Mouse (Mus musculus): ENCODE measurements at regions not wholly inside any gene's neighbourhood (a gene's known extent, or its start where the extent isn't known, plus 50 kb on each side); places are given as distances from the start of the nearest gene placed in this dataset.

GRCm38 (mm10) chr13:53055697-53056096, 74.8 kb upstream of the Nfil3 start:
- Histone ChIP-seq H3K4me3 (replicated peaks) (no peak overlapping the region), H3K27me3 (peaks cover under 1% of the 10 kb centered on the region; the same call in 1 of the 2 replicates), H3K4me2 (replicated peaks) (no peak overlapping the region), H3K4me1 (peaks cover 7% of the 10 kb centered on the region), H3K9ac (no peak overlapping the region), H3K36me3 (no peaks in the 10 kb centered on the region), H3K9me3 (replicated peaks) (no peaks in the 10 kb centered on the region), H3K27ac (replicated peaks) (no peak overlapping the region)
- 73% methylated on average over 6 of the region's 6 CpGs for WGBS
- no peak for ATAC-seq (ENCODE audit: insufficient number of reproducible peaks, low FRiP score, low TSS enrichment, low read depth)

DNA sequence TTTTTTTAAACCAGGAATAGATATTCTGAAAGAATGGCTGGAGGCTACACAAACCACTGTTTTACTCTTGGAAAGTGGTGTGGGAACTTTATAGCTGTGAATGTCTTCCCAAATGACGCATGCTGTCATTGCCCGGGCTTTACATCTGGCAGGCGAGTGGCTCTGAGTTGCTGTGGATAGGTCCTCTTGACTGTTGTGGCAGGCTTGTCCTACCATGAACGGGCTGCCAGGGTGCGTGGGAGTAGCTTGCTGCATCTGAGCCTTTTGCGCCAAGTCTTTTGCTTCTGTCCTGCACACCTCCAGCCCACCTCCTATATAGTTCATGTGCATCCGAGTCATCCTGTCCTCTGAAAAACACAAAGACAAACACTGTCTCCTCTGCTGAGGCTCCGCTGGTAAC, 72.3 kb upstream of the Nfil3 start:
- 62% methylated on average over 8 of the region's 8 CpGs for WGBS
- H3K4me2 ChIP-seq (replicated peaks), result no peak overlapping the region
- no peaks in the 10 kb centered on the region for H3K36me3 ChIP-seq
- peaks cover 7% of the 10 kb centered on the region for H3K4me1 ChIP-seq
- peaks cover 3% of the 10 kb centered on the region; the same call in 1 of the 2 replicates for H3K27me3 ChIP-seq
- ATAC-seq (ENCODE audit: insufficient number of reproducible peaks, low FRiP score, low TSS enrichment, low read depth), result no peak
- no peak overlapping the region for H3K27ac ChIP-seq (replicated peaks)
- H3K9ac ChIP-seq, result no peak overlapping the region
- no peak overlapping the region for H3K4me3 ChIP-seq (replicated peaks)
- no peaks in the 10 kb centered on the region for H3K9me3 ChIP-seq (replicated peaks)

DNA sequence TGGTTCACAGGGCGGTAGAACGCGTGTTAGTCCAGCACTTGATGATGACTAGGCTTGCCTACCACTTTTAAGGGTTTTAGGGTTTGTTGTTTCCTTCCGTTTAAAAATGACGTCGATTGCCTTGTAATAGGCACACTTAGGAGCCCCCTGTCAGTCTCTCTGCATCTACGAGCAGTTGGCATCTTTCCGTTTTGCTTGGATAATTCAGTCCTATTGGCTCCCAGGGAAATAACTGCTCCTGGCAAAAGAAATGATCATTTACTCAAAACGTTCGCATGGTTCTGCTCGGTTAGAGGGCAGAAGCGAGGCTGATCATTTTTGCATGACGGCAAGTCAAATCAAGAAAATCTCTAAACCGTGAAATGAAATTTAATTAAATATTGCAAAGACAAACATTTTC, 71.9 kb upstream of the Nfil3 start:
- no peak for ATAC-seq (ENCODE audit: insufficient number of reproducible peaks, low FRiP score, low TSS enrichment, low read depth)
- Histone ChIP-seq H3K27me3 (peaks cover 3% of the 10 kb centered on the region; the same call in 1 of the 2 replicates), H3K4me2 (replicated peaks) (0 out of 2 replicates have a peak overlapping the region, but pooled peaks have one; percentile 12), H3K36me3 (no peaks in the 10 kb centered on the region), H3K27ac (replicated peaks) (no peak overlapping the region), H3K9ac (no peak overlapping the region), H3K4me3 (replicated peaks) (no peak overlapping the region), H3K9me3 (replicated peaks) (no peaks in the 10 kb centered on the region), H3K4me1 (peaks cover 7% of the 10 kb centered on the region)
- 51% methylated on average over 14 of the region's 14 CpGs for WGBS

GRCm38 (mm10) chr13:53052188-53052587, 71.3 kb upstream of the Nfil3 start:
- Histone ChIP-seq H3K27ac (replicated peaks) (no peak overlapping the region), H3K27me3 (peaks cover 3% of the 10 kb centered on the region; the same call in 1 of the 2 replicates), H3K9me3 (replicated peaks) (no peaks in the 10 kb centered on the region), H3K4me2 (replicated peaks) (no peak overlapping the region), H3K4me3 (replicated peaks) (no peak overlapping the region), H3K4me1 (peaks cover 7% of the 10 kb centered on the region), H3K9ac (no peak overlapping the region), H3K36me3 (no peaks in the 10 kb centered on the region)
- 52% methylated on average over 10 of the region's 10 CpGs for WGBS
- no peak for ATAC-seq (ENCODE audit: insufficient number of reproducible peaks, low FRiP score, low TSS enrichment, low read depth)

DNA sequence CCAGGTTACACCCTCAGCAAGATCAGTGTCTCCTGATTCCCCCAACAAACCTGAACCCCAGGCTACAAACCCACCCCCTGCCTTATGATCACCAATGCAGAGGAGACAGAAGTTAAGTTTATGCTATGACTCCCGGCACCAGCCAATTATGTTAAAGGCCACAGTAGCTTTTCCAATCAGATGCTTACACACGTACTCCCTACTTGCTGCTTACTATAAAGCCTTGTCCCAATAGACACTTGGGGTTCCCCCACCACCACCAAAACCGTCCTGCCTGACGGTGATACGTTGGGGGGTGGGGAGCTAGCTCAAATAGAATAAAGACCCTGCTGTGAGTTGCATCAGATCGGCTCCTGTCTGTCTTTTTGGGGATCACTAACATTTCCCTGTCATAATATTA, 70.5 kb upstream of the Nfil3 start:
- ATAC-seq (ENCODE audit: insufficient number of reproducible peaks, low FRiP score, low TSS enrichment, low read depth), result no peak
- no peak overlapping the region for H3K27ac ChIP-seq (replicated peaks)
- no peak overlapping the region for H3K4me2 ChIP-seq (replicated peaks)
- no peak overlapping the region for H3K9ac ChIP-seq
- H3K4me1 ChIP-seq, result peaks cover 7% of the 10 kb centered on the region
- 82% methylated on average over 6 of the region's 6 CpGs for WGBS
- no peaks in the 10 kb centered on the region for H3K36me3 ChIP-seq
- peaks cover 3% of the 10 kb centered on the region; the same call in 1 of the 2 replicates for H3K27me3 ChIP-seq
- H3K9me3 ChIP-seq (replicated peaks), result no peaks in the 10 kb centered on the region
- no peak overlapping the region for H3K4me3 ChIP-seq (replicated peaks)

DNA sequence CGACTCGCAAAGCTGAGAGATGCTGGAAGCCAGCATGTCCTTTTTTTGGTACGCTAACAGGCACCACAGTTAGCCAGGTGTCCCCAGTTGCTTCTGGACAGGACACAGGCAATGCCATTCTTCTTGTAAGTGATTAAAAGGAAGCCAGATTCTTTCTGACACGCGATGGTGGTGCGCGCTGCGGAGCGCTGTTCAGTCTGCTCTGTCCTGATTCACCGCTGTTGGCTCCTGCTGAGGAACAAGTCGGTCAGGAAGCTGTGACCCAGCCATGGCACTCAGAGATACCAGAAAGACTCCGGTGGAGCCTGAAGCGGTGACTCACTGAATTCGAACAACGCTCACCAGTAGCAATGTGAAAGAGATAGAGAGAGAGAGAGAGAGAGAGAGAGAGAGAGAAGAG, 68.3 kb upstream of the Nfil3 start:
- Histone ChIP-seq H3K4me1 (peaks cover 7% of the 10 kb centered on the region), H3K27me3 (peaks cover 3% of the 10 kb centered on the region; the same call in 1 of the 2 replicates), H3K9me3 (replicated peaks) (no peaks in the 10 kb centered on the region), H3K4me2 (replicated peaks) (no peak overlapping the region), H3K36me3 (no peaks in the 10 kb centered on the region), H3K27ac (replicated peaks) (no peak overlapping the region), H3K9ac (no peak overlapping the region), H3K4me3 (replicated peaks) (no peak overlapping the region)
- ATAC-seq (ENCODE audit: insufficient number of reproducible peaks, low FRiP score, low TSS enrichment, low read depth), result no peak
- 89% methylated on average over 15 of the region's 15 CpGs for WGBS

GRCm38 (mm10) chr13:53033189-53033943, 52.5 kb upstream of the Nfil3 start:
- 0 out of 2 replicates have a peak, but pooled peaks have one; percentile 65 for ATAC-seq (ENCODE audit: insufficient number of reproducible peaks, low FRiP score, low TSS enrichment, low read depth)
- Histone ChIP-seq H3K27ac (replicated peaks) (no peak overlapping the region; the same call in 1 of the 2 replicates), H3K9me3 (replicated peaks) (no peaks in the 10 kb centered on the region), H3K4me1 (peaks cover 9% of the 10 kb centered on the region), H3K9ac (no peak overlapping the region), H3K4me3 (replicated peaks) (no peak overlapping the region), H3K36me3 (no peaks in the 10 kb centered on the region), H3K4me2 (replicated peaks) (no peak overlapping the region), H3K27me3 (no peaks in the 10 kb centered on the region)
- WGBS, result 40% methylated on average over 10 of the region's 10 CpGs

Data from embryonic facial prominence, embryonic 15.5 days (tissue).